Mouse (Mus musculus): ENCODE data around the gene Mical3. TPM values are rescaled to one million over a fixed set of nuclear protein-coding genes. Genes with fewer than 3 reads are reported as not detected.

Mical3 gene
- polyA plus RNA-seq, 1 experiment: 16.2 TPM

GRCm38 (mm10) chr6:120916074-120916971 lies 214.5 kb downstream of the Mical3 start, which contains the start of gene Bid:
Gene Bid, minus strand, starts transcription at chr6:120916853.
- H3K4me3 ChIP-seq (ENCODE audit: control insufficient read depth, insufficient read depth, low read length): peak within 1 kb of the TSS; percentile 98
- H3K27me3 ChIP-seq (ENCODE audit: control insufficient read depth, insufficient read depth, low read length): no peaks in the 10 kb centered on the region
- H3K4me1 ChIP-seq (replicated peaks; ENCODE audit: control insufficient read depth, insufficient read depth, low read length): peaks cover 40% of the 10 kb centered on the region
- WGBS: under 1% methylated on average over 67 of the region's 67 CpGs
- H3K27ac ChIP-seq (ENCODE audit: control insufficient read depth, insufficient read depth, low read length): no peak within 1 kb of the TSS
- peak; percentile 97 for DNase-seq
- no peaks in the 10 kb centered on the region for H3K36me3 ChIP-seq (ENCODE audit: control insufficient read depth, insufficient read depth, low read length)
- TF ChIP-seq CTCF (IDR thresholded peaks at IDR 0.05; ENCODE audit: borderline replicate concordance, control insufficient read depth, extremely low read depth, insufficient read depth, low read length, poor library complexity) (no peak), POLR2A (IDR thresholded peaks at IDR 0.05; ENCODE audit: control insufficient read depth, extremely low read depth, insufficient read depth, low read length, poor library complexity) (no peak)

DNA sequence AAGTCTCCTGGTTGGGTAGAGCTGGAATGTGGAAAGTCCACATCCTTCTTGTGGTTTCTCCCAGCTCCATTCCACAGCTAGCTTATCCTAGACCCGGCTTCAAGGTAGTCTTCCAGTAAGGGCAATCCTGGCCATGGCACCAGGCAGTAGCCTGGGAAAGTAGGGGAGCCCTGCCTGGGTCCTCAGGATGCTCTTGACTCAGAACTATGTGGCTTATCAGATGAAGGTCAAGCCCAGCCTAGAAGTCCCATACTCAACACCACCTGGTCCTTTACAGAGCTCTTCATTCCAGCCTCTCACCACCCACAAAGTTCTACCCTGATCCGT lies 215.2 kb downstream of the Mical3 start:
- TF ChIP-seq POLR2A (IDR thresholded peaks at IDR 0.05; ENCODE audit: control insufficient read depth, extremely low read depth, insufficient read depth, low read length, poor library complexity): no peak
- TF ChIP-seq CTCF (IDR thresholded peaks at IDR 0.05; ENCODE audit: borderline replicate concordance, control insufficient read depth, extremely low read depth, insufficient read depth, low read length, poor library complexity): 0 out of 2 replicates have a peak, but pooled peaks have one; percentile 5
- no peak for DNase-seq
- peaks cover 45% of the 10 kb centered on the region for H3K4me1 ChIP-seq (replicated peaks; ENCODE audit: control insufficient read depth, insufficient read depth, low read length)
- H3K27ac ChIP-seq (ENCODE audit: control insufficient read depth, insufficient read depth, low read length): no peak overlapping the region
- peak overlapping the region; percentile 6 for H3K4me3 ChIP-seq (ENCODE audit: control insufficient read depth, insufficient read depth, low read length)
- WGBS: 29% methylated on average over 2 of the region's 2 CpGs
- no peaks in the 10 kb centered on the region for H3K36me3 ChIP-seq (ENCODE audit: control insufficient read depth, insufficient read depth, low read length)
- no peaks in the 10 kb centered on the region for H3K27me3 ChIP-seq (ENCODE audit: control insufficient read depth, insufficient read depth, low read length)

- Histone ChIP-seq H3K4me3 (ENCODE audit: control insufficient read depth, insufficient read depth, low read length) (peak overlapping the region; percentile 16), H3K4me1 (replicated peaks; ENCODE audit: control insufficient read depth, insufficient read depth, low read length) (peaks cover 45% of the 10 kb centered on the region), H3K27me3 (ENCODE audit: control insufficient read depth, insufficient read depth, low read length) (no peaks in the 10 kb centered on the region), H3K36me3 (ENCODE audit: control insufficient read depth, insufficient read depth, low read length) (no peaks in the 10 kb centered on the region), H3K27ac (ENCODE audit: control insufficient read depth, insufficient read depth, low read length) (no peak overlapping the region)
- TF ChIP-seq CTCF (IDR thresholded peaks at IDR 0.05; ENCODE audit: borderline replicate concordance, control insufficient read depth, extremely low read depth, insufficient read depth, low read length, poor library complexity): 0 out of 2 replicates have a peak, but pooled peaks have one; percentile 36
- TF ChIP-seq POLR2A (IDR thresholded peaks at IDR 0.05; ENCODE audit: control insufficient read depth, extremely low read depth, insufficient read depth, low read length, poor library complexity): no peak
- peak; percentile 70 for DNase-seq
- WGBS: 14% methylated on average over 9 of the region's 9 CpGs
These were observed 215.7 kb downstream of the Mical3 start for GRCm38 (mm10) chr6:120914911-120915648.

GRCm38 (mm10) chr6:120914533-120914910 lies 216.3 kb downstream of the Mical3 start:
- Histone ChIP-seq H3K27me3 (ENCODE audit: control insufficient read depth, insufficient read depth, low read length) (no peaks in the 10 kb centered on the region), H3K4me3 (ENCODE audit: control insufficient read depth, insufficient read depth, low read length) (no peak overlapping the region), H3K27ac (ENCODE audit: control insufficient read depth, insufficient read depth, low read length) (no peak overlapping the region), H3K4me1 (replicated peaks; ENCODE audit: control insufficient read depth, insufficient read depth, low read length) (peaks cover 45% of the 10 kb centered on the region), H3K36me3 (ENCODE audit: control insufficient read depth, insufficient read depth, low read length) (no peaks in the 10 kb centered on the region)
- WGBS: 59% methylated on average over 4 of the region's 4 CpGs
- TF ChIP-seq POLR2A (IDR thresholded peaks at IDR 0.05; ENCODE audit: control insufficient read depth, extremely low read depth, insufficient read depth, low read length, poor library complexity) (no peak), CTCF (IDR thresholded peaks at IDR 0.05; ENCODE audit: borderline replicate concordance, control insufficient read depth, extremely low read depth, insufficient read depth, low read length, poor library complexity) (no peak)
- no peak for DNase-seq

GRCm38 (mm10) chr6:120913783-120914182 lies 217.0 kb downstream of the Mical3 start:
- DNase-seq: no peak
- Histone ChIP-seq H3K4me3 (ENCODE audit: control insufficient read depth, insufficient read depth, low read length) (no peak overlapping the region), H3K4me1 (replicated peaks; ENCODE audit: control insufficient read depth, insufficient read depth, low read length) (peaks cover 45% of the 10 kb centered on the region), H3K27ac (ENCODE audit: control insufficient read depth, insufficient read depth, low read length) (no peak overlapping the region), H3K36me3 (ENCODE audit: control insufficient read depth, insufficient read depth, low read length) (no peaks in the 10 kb centered on the region), H3K27me3 (ENCODE audit: control insufficient read depth, insufficient read depth, low read length) (no peaks in the 10 kb centered on the region)
- 68% methylated on average over 8 of the region's 8 CpGs for WGBS
- TF ChIP-seq CTCF (IDR thresholded peaks at IDR 0.05; ENCODE audit: borderline replicate concordance, control insufficient read depth, extremely low read depth, insufficient read depth, low read length, poor library complexity) (no peak), POLR2A (IDR thresholded peaks at IDR 0.05; ENCODE audit: control insufficient read depth, extremely low read depth, insufficient read depth, low read length, poor library complexity) (no peak)

DNA sequence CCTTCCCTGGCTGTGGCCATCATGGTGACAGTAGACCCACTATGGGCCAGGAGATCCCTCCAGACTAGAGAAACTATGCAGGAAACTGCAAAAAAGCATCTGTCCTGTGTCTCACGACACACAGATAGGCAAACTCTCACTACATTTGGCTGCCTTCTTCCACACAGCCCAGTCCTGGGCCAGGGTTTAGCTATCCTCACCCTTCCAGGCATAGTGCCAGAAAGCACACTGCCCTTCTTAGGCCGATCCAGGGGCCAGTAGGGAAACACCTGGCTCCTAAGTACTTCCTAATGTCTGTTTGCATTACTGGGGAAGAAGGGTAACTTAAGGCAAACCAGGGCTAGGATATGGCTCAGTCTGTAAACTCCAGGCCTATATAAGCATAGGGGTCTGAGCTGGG lies 217.9 kb downstream of the Mical3 start:
- H3K27ac ChIP-seq (ENCODE audit: control insufficient read depth, insufficient read depth, low read length): no peak overlapping the region; the same call in 1 of the 2 replicates
- no peaks in the 10 kb centered on the region for H3K36me3 ChIP-seq (ENCODE audit: control insufficient read depth, insufficient read depth, low read length)
- WGBS: 75% methylated on average over 2 of the region's 2 CpGs
- no peaks in the 10 kb centered on the region for H3K27me3 ChIP-seq (ENCODE audit: control insufficient read depth, insufficient read depth, low read length)
- DNase-seq: no peak
- H3K4me3 ChIP-seq (ENCODE audit: control insufficient read depth, insufficient read depth, low read length): no peak overlapping the region
- H3K4me1 ChIP-seq (replicated peaks; ENCODE audit: control insufficient read depth, insufficient read depth, low read length): peaks cover 45% of the 10 kb centered on the region
- TF ChIP-seq CTCF (IDR thresholded peaks at IDR 0.05; ENCODE audit: borderline replicate concordance, control insufficient read depth, extremely low read depth, insufficient read depth, low read length, poor library complexity): no peak
- no peak for TF ChIP-seq POLR2A (IDR thresholded peaks at IDR 0.05; ENCODE audit: control insufficient read depth, extremely low read depth, insufficient read depth, low read length, poor library complexity)

All from thymus, adult 2 months (tissue).